Mouse (Mus musculus) WW6 (cell line): ENCODE results near the gene Txnrd1.

Experiments used
- DNase-seq: peaks from one replicate; pipeline ENCODE4 v3.0.0-alpha.2; 2013; ENCODE audit warnings: low read depth, low spot score

The Txnrd1 gene

GRCm38 (mm10) chr10:82833926-82834325 is at the start of gene Txnrd1:
Txnrd1 (plus strand) TSS chr10:82833951.
- DNase-seq = no peak

- no peak for DNase-seq
These were observed 44.6 kb upstream of the Txnrd1 start for GRCm38 (mm10) chr10:82789181-82789580.

GRCm38 (mm10) chr10:82790504-82790903 is 43.2 kb upstream of the Txnrd1 start:
- no peak for DNase-seq

GRCm38 (mm10) chr10:82791713-82792112 is 42.0 kb upstream of the Txnrd1 start:
- DNase-seq = no peak

GRCm38 (mm10) chr10:82792311-82792710 is 41.4 kb upstream of the Txnrd1 start:
- DNase-seq = no peak

- no peak for DNase-seq
These were observed 38.5 kb upstream of the Txnrd1 start for GRCm38 (mm10) chr10:82795071-82795731.

- DNase-seq = no peak
These were observed 38.0 kb upstream of the Txnrd1 start for GRCm38 (mm10) chr10:82795767-82796166.

- DNase-seq = no peak
These were observed 37.2 kb upstream of the Txnrd1 start for GRCm38 (mm10) chr10:82796471-82797118.

- DNase-seq = no peak
These were observed 36.6 kb upstream of the Txnrd1 start for GRCm38 (mm10) chr10:82797119-82797491.

GRCm38 (mm10) chr10:82798312-82798933 is 35.3 kb upstream of the Txnrd1 start:
- no peak for DNase-seq

GRCm38 (mm10) chr10:82800094-82800493 is 33.7 kb upstream of the Txnrd1 start:
- no peak for DNase-seq

GRCm38 (mm10) chr10:82804396-82804795 is 29.4 kb upstream of the Txnrd1 start:
- DNase-seq = no peak

GRCm38 (mm10) chr10:82805111-82805510 is 28.6 kb upstream of the Txnrd1 start:
- no peak for DNase-seq

- no peak for DNase-seq
These were observed 27.3 kb upstream of the Txnrd1 start for GRCm38 (mm10) chr10:82806414-82806813.

GRCm38 (mm10) chr10:82807238-82807637 is 26.5 kb upstream of the Txnrd1 start:
- no peak for DNase-seq

- no peak for DNase-seq
These were observed 25.6 kb upstream of the Txnrd1 start for GRCm38 (mm10) chr10:82808155-82808554.

- no peak for DNase-seq
These were observed 24.9 kb upstream of the Txnrd1 start for GRCm38 (mm10) chr10:82808891-82809290.

GRCm38 (mm10) chr10:82809352-82809751 is 24.4 kb upstream of the Txnrd1 start:
- peak; percentile 70 for DNase-seq

GRCm38 (mm10) chr10:82811855-82812431 is 21.8 kb upstream of the Txnrd1 start:
- DNase-seq = peak; percentile 70

- DNase-seq = no peak
These were observed 19.4 kb upstream of the Txnrd1 start for GRCm38 (mm10) chr10:82814096-82814970.

- no peak for DNase-seq
These were observed 17.3 kb upstream of the Txnrd1 start for GRCm38 (mm10) chr10:82816441-82816840.

- no peak for DNase-seq
These were observed 16.2 kb upstream of the Txnrd1 start for GRCm38 (mm10) chr10:82817514-82817913.
